Mouse (Mus musculus): ENCODE results near the gene Tmem164.

Gene Tmem164

DNA sequence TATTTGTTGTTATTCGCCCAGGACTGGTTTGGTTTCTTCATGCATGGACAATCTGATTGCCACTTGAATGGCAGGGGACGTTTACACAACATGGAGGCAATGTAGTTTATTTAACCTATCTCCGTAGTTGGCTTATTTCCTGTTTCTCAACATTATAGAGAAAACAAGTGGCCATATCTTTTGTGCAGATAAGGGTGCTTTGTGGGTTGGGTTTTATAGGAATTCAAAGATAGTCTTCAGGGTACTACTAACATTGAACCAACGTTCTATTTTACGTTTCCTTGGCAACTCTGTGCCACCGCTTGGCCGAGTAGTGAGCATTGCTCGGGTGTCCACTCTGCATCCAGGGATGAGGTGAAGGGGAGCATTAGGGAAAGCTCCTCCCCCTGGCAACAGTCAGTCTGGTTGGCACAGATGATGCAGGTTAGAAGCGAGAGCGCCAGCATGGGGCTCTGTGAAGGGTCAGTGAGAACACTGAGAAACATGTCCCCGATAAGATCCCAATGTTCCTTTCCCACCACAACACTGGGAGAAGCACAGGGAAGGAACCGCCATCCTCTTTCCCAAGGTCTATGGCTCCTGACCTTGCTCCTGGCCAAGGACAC is 148.8 kb downstream of the Tmem164 start:
- DNase-seq, result no peak

DNA sequence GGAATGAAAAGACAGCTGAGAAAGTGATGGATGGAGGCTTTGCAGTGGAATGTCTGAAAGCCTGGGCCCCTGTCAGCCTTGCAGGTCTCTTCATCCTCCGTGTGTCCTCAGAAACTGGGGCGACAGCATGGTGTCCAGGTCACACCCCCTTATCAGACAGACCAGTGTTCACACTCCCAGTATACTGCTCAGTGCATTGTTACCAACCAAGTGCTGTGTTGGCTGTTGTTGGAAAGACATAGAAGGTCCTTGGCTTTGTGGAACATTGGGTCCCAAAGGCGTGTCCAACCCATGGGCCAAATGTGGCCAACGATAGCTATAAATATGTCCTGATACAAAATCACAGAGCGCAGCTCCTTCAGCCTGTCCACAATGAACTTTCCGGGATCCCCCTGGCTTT is 149.4 kb downstream of the Tmem164 start:
- DNase-seq, result no peak

DNA sequence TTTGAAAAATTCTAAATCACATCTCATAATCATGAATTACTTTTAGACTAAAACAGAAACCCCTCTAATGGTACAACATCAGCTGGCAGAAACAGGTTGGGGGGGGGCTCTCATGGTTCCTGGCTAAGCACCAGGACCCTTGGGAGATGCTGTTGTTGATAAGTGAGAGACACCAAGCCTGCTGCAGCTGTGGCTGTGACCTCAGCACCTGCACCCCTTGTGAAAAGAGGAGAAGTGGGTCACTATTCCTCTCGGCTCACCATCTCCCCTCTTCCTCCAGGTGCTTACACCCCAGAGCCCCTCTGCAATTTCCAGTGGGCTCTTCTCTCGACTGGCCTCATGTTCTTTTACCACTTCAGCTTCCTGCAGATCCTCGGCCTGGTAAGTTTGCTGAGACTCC is 151.0 kb downstream of the Tmem164 start:
- no peak for DNase-seq

DNA sequence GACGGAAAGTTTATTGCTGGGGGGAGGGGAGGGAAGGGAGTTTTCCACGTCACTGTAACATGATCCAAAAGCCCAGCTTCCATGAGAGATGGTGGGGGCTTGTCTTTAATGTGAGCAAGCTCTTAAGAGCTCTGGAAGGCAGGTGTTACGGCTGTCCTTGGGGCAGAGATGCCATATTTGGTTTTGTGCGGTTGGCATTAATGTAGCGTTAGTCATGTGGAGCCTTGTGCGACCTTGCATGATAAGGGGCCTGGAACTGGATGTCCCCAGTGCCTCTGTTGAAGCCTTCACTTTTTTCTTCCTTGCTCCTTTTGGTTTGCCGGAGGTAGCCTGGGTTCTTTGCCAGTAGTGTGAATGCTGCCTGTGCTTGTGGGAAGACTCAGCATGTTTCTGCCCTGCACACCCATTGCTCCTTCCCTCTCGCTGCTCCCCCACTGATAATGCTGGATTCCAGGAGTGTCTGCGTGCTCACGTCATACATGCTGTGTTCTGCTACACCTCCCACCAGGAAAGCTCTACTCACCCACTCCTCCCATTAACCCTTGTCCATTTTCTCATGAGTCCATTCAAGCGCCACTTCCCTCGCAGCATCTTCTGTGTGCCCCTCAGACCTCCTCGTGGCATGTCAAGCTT is 152.1 kb downstream of the Tmem164 start:
- no peak for DNase-seq

DNA sequence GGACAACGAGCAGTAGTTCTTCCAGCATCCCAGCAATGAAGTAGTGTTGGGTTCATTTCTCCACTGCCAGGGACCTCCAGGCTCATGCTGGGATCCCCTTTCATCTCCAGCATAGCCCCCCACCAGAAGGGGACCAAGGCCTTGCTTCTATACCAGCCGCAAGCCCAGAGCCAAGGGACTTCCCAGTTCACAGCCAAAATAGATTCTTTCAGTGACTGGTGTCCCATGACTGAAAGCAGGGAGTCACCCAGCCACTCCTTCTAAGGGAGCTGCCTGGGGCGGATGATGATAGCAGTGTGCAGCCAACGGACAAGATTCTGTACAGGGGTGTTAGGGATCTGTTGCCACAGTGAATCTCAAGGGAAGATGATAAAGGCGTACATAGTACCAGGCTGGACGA is 153.6 kb downstream of the Tmem164 start:
- no peak for DNase-seq

DNA sequence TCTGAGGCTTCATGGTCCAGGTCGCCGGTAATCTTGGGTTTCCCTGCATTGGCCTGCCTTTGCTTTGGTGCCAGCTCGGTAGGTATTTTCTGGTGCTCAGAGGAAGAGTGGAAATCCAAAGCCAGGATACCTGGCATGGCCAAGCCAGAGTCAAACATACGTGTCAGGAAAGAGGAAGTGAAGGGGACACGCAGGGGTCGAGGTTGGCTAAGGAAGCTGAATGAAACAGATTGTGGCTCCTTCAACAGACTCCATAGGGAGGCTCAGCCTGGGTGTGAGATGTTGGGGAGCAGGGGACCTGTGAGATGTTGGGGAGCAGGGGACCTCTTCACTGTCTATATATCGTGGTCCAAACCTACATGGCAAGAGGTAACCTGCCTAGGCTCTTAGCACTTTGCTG is 155.2 kb downstream of the Tmem164 start:
- no peak for DNase-seq

DNA sequence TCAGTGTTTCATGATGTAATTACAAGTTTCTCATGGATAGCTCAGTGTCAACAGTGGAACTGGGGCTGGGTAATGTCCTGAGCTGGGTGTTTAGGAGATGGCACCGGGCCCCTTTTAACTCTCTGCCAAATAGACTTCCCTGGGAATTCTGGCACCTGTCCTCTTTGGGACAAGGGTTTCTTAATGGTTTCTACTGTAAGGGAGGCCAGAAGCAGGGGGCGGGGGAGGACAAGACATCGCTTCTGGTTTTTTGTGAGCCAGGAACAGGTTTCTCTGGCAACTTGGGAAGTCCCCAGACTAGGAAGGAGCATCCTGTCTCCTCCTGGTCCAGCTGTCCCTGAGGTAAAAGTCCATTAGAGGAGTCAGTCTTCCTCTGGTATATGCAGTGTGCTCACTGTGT is 156.1 kb downstream of the Tmem164 start:
- DNase-seq, result no peak

DNA sequence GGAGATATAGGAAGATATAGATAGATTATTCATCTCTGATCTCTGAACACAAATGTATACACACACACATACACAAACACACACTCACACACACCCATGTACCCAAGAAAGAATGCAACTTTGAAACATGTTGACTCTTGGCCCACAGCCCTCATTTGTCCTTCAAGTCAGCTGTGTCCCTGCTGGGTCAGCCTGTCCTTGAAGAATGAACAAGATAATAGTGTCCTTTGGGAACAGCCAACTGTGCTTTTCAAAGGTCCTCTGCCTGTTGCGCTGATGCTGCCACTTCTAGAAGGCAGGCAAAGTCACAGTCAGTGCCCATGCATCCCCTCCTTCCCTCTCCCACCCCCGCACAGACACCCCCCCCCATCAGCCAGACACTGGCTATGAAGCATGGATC is 157.6 kb downstream of the Tmem164 start:
- no peak for DNase-seq

DNA sequence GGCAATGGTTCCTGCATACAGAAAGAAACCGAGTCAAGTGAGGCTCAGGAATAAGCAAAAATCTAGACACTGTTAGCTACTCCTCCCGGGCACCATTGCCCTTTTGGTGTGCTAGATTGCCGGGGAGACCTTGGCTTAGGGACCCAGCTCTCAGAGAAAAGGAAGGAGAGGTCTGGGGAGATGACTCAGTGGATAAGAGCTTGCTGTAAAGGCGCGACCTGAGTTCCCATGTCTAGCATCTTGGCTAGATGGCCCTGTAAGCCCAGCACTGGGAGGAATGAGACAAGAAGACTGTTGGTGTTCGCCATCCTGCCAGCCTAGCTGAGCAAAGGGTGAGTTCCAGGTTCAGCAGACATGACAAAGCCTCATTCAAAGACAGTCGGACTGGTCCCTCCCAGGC is 158.2 kb downstream of the Tmem164 start:
- DNase-seq, result no peak

DNA sequence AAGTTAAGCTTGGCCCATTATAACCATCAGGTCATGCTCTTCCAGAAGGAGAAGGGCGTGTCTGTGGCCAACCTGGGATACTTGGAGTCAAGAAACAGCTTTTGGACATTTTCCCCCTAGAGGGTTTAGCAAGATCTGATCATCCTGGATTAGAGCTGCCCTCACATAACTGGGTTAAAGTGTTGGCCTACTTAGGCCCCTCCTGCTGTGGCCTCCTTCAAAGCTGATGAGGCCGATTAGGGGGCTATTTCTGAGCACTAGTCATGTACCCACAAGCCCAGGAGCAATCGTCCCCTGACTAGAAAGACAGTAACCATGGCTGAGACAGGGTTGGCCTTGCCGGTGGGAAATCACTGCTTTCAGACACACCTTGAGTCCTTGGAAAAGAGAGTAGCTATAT is 160.7 kb downstream of the Tmem164 start:
- DNase-seq, result no peak

DNA sequence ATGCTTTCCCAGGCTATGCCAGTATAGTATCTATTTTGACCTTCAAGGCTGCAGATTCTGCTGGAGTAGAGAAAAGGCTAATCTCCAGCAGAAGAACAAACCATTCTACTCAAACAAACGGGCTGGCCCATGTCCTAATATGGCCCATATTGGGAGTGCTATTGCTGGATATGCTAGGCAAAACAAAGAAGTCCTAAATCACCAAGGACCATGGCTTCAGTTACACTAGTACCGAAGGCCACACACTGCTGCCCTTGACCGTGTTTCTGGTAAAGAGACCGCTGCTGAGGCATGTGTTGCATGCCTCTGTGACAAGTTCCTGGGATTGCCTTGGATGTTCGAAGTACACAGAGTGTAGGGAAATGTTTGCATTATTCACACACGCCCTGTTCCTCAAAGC is 165.1 kb downstream of the Tmem164 start:
- no peak for DNase-seq

DNA sequence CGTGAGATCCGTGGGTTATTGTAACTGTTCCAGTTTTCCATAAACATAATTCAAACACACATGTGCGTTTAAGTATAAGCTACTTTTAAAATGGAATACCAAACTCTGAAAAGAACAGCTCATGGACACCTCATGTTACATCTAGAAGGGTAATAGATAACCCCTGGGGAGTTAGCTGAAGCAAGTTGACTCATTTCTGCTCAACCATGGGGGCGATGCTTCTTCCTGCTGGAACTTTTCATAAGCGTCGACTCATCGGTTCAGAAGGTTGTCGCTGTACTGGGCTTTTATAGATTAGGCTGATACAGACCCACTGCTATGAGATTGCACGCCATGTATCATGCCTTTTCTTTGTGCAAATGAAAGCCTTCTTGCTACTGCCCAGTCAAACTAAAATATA is 166.8 kb downstream of the Tmem164 start:
- DNase-seq, result no peak

DNA sequence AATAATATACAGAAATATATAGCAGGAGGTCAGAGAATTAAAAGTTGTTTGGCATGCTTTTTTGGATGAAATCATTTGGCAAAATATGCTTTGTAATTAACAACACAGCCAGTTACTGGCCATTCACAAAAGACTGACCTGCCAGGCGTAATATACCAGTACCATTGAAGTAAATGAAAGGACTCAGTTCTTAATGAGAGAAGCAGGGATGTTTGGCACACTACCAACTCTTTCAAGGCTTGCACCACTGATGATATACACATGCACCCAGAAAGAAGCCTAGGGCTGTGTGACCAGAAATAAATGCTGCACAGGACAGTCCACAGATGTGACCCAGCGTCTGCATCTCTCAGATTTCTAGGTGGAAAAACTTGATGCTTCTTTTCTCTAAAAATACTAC is 188.6 kb downstream of the Tmem164 start:
- DNase-seq, result no peak

DNA sequence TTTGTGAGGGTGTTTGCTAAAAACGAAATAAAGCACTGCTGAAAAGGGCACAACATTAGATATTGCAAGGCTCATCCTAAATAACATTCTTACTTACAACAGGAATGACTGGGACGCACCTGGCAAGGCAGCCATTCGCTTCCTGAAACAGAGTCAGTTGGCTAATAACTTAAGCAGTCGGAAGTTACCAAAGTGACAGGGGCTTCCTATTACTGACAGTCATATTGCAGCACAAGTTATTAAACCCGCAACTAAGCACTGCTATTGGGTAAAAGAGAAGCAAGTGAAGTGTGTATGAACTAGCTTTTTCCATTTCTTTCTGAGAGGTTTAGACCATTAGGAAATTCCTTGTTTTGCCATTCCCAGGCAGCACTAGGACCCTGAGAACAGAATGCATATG is 201.0 kb downstream of the Tmem164 start:
- no peak for DNase-seq

DNA sequence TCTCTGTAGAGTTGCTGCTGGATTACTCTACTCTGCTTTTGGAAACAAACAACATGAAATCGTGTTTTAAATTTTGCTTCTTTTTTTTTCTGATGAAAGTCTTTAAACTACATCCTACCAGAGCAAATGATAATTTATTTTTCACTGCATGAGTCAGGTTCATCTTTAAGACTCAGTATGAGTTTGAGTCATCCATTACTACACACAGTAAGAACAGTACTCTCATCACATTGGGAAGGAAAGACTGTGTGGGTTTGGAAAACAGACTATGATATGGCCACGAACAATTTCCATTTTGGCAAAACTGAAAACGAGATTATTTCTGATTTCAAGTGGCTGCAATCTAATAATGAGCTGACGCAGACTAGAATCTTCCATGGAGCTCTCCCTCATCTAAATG is 202.4 kb downstream of the Tmem164 start:
- DNase-seq, result no peak

DNA sequence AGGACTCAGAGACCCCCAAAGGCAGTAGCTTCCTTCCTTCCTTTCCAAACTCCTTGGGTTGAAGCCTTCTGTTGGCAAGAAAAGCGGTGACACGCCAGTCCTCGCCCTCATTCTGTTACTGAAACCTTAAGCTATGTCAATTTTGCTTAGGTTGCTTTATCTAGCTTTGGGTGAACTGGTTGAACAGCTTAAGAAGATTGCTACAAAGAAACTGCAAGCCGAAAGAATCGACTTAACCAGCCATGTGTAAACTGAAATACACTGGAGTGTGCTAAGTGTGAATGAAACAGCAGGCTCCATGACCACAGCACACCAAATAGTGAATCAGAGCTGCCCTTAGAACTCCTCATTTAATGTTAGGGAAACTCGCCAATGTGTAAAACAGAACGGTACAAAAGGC is 204.8 kb downstream of the Tmem164 start:
- no peak for DNase-seq
